8 mouse cellular contexts compared by ENCODE assay signal in genomic region chr2:174932137-174933012, GRCm38 (mm10).
DNase-seq lines count a peak whose midpoint lies in the region; ATAC-seq lines count a peak whose summit lies in the region.

No protein-coding gene starts in this region.

- H3K4me2 ChIP-seq in hindbrain, embryonic 16.5 days (ENCODE audit: low read length): peak overlapping the region; percentile 36; the same call in 1 of the 2 replicates

- H3K4me3 ChIP-seq in hindbrain, embryonic 16.5 days (ENCODE audit: low read length): no peak overlapping the region

- H3K4me1 ChIP-seq in hindbrain, embryonic 16.5 days (ENCODE audit: control insufficient read depth, insufficient read depth, low read depth, low read length): no peaks in the 10 kb centered on the region

- 33% methylated on average over 20 of the region's 20 CpGs for WGBS in hindbrain, embryonic 16.5 days

- H3K27me3 ChIP-seq in hindbrain, embryonic 16.5 days (replicated peaks; ENCODE audit: control insufficient read depth, insufficient read depth, low read length): no peaks in the 10 kb centered on the region

- no peak overlapping the region for H3K27ac ChIP-seq in hindbrain, embryonic 16.5 days (ENCODE audit: low read depth, low read length)

- H3K9me3 ChIP-seq in hindbrain, embryonic 16.5 days (ENCODE audit: control insufficient read depth, low read length): no peaks in the 10 kb centered on the region

- no peaks in the 10 kb centered on the region for H3K36me3 ChIP-seq in hindbrain, embryonic 16.5 days (ENCODE audit: control insufficient read depth, insufficient read depth, low read length)

- H3K9ac ChIP-seq in hindbrain, embryonic 16.5 days (ENCODE audit: low read depth, low read length): no peak overlapping the region

- peak; percentile 74 for ATAC-seq in hindbrain, embryonic 16.5 days

- peak; percentile 65 for DNase-seq in T-cell, adult 2 months (ENCODE audit: low spot score)
- DNase-seq in cerebellum, postnatal 14 days: peak; percentile 90 to 93
- DNase-seq in frontal cortex, postnatal 14 days (ENCODE audit: low spot score in 2 of 2): peak; percentile 82 to 87
- DNase-seq in layer of hippocampus, postnatal 36 days: peak; percentile 85 to 90
- peak; percentile 85 for DNase-seq in lung, postnatal 36 days
- DNase-seq in retina, postnatal 7 days (ENCODE audit: low read depth, low spot score): peak; percentile 77
- peak; percentile 82 for DNase-seq in thymus, postnatal 4 days
